Mouse (Mus musculus): ENCODE results near the gene Fam89a. TPM values are rescaled to one million over a fixed set of nuclear protein-coding genes. Genes with fewer than 3 reads are reported as not detected.

Gene Fam89a
- polyA plus RNA-seq, 1 experiment from 2014 or later, result 2.3 TPM

DNA sequence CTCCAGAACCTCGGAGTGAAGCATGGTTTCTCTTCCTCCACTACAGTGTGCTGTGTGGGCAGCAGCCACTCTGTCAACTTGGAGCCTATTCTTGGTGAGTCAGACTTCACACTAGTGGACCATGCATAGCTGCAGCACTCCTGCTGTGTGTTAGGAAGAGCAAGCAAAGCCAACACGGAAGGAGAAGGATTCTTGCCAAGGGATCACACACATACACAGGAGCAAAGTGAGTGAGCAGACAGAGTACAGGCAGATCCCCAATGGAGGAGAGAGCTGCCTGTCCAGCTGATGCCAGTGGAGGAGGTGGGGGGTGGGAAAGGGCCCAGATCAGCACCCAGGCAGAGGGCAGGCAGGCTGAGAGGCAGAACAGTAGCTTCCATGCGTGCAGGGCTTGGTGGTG is 49.4 kb downstream of the Fam89a start:
- no peak overlapping the region for H3K27ac ChIP-seq
- no peak for DNase-seq (ENCODE audit: extremely low spot score, low spot score)
- no peaks in the 10 kb centered on the region for H3K9me3 ChIP-seq
- WGBS, result 91% methylated on average over 3 of the region's 3 CpGs
- H3K27me3 ChIP-seq (ENCODE audit: poor library complexity, severe bottlenecking), result no peaks in the 10 kb centered on the region
- H3K4me3 ChIP-seq, result no peak overlapping the region
- H3K36me3 ChIP-seq (replicated peaks), result peaks cover 92% of the 10 kb centered on the region
- no peaks in the 10 kb centered on the region for H3K4me1 ChIP-seq

DNA sequence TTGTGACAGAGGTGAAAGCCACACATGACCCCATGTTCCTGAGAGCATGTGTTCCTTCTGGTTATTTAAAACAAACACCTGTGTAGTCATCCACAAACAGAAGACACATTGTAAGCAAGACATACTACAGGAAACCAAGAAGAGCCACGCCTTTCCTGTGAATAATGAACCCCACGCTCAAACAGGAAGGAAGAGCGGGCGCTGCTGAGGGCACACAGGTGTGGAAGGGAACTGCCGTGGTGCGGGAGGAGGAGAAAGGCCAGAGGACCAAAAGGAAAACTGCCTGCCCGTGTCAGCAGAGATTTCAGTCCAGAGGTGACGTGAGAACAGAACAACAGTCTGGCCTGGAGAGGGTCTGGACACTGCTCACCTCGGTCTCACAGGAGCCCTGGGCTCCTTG is 50.6 kb downstream of the Fam89a start:
- no peaks in the 10 kb centered on the region for H3K4me1 ChIP-seq
- 94% methylated on average over 9 of the region's 9 CpGs for WGBS
- peaks cover 94% of the 10 kb centered on the region for H3K36me3 ChIP-seq (replicated peaks)
- H3K4me3 ChIP-seq, result no peak overlapping the region
- no peak for DNase-seq (ENCODE audit: extremely low spot score, low spot score)
- no peak overlapping the region for H3K27ac ChIP-seq
- no peaks in the 10 kb centered on the region for H3K27me3 ChIP-seq (ENCODE audit: poor library complexity, severe bottlenecking)
- H3K9me3 ChIP-seq, result no peaks in the 10 kb centered on the region

DNA sequence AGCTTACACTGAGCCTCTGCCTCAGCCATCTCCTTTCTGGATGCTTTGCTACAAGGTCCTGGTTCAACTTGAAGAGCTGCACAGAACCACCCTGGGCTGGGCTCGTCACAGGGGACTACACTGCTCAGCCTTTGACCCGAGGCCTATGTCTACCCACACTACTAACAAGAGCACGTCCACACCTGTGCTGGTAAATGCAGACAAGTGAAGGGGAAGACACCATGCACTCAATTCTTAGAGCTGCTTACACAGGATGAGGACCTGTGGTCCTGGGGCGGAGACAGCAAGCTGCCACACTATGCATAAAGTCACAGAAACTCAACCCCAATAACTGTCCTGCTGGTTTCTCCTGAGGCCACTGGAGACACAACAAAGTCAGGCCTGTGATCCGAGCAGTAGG is 51.4 kb downstream of the Fam89a start:
- H3K36me3 ChIP-seq (replicated peaks), result peaks cover 95% of the 10 kb centered on the region
- whole genome bisulfite sequencing, result 91% methylated on average over 5 of the region's 5 CpGs
- no peak overlapping the region for H3K4me3 ChIP-seq
- no peaks in the 10 kb centered on the region for H3K4me1 ChIP-seq
- no peak for DNase-seq (ENCODE audit: extremely low spot score, low spot score)
- H3K27me3 ChIP-seq (ENCODE audit: poor library complexity, severe bottlenecking), result no peaks in the 10 kb centered on the region
- H3K9me3 ChIP-seq, result no peaks in the 10 kb centered on the region
- H3K27ac ChIP-seq, result no peak overlapping the region

DNA sequence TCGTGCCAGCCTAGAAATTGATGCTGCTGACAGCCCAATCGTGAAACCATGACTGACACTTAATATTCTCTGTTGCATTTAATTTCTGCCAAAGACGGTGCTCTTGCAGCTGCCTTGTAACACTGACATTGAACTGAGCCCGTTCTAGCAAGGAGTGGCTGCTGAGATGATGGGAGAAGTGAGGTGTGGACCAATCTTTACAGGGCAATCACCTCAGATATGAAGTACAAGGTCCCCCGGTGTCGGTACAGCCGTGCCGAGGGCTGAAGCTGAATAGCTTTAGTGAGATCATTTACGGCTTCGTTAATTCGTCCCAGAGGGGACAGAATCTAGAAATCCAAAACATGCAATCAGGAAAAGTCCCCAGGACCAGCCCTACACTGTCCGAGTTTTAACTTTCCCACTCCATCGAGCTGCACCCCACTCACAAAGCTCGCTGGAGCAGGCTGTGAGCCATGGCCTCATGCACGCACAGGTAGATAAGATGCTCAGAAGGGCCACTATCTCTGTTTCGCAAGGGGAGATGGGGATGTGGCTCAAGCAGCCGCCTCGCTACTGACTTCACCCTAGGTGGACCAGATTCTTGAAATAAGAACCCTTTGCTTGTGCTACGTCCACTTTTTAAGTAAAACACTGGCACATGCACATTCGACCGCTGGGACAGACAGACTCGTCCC is 56.1 kb downstream of the Fam89a start:
- Histone ChIP-seq H3K27ac (no peak overlapping the region), H3K36me3 (replicated peaks) (peaks cover 94% of the 10 kb centered on the region), H3K4me1 (no peaks in the 10 kb centered on the region), H3K27me3 (ENCODE audit: poor library complexity, severe bottlenecking) (no peaks in the 10 kb centered on the region), H3K4me3 (no peak overlapping the region), H3K9me3 (no peaks in the 10 kb centered on the region)
- WGBS, result 95% methylated on average over 22 of the region's 22 CpGs
- no peak for DNase-seq (ENCODE audit: extremely low spot score, low spot score)

DNA sequence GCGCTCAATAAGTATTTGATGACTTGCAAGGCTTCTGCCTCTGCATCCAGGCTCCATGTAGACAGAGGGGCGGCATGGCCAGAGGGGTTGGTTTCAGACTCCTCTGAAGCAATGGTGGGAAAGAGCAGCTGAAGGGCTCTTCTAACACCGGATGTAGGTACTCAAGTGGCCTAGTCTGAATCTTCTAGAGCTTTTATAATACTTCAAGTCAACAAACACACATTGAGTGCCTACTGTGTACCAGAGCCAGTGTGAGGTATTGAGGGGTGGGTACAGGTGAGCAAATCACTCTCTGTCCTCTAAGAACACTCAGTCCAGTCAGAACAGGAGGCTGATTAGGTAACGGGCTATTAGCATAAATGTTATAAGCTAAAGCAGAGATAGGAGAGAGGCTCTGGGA is 59.9 kb downstream of the Fam89a start:
- Histone ChIP-seq H3K9me3 (no peaks in the 10 kb centered on the region), H3K4me3 (no peak overlapping the region), H3K36me3 (replicated peaks) (peaks cover 81% of the 10 kb centered on the region), H3K4me1 (no peaks in the 10 kb centered on the region), H3K27me3 (ENCODE audit: poor library complexity, severe bottlenecking) (no peaks in the 10 kb centered on the region), H3K27ac (no peak overlapping the region)
- 93% methylated on average over 4 of the region's 4 CpGs for WGBS
- DNase-seq (ENCODE audit: extremely low spot score, low spot score), result no peak

Other genes with a start within 250 kb of the Fam89a start
- 45.5 and 45.7 TPM in 2 replicates for gene Cog2, start 231.1 kb downstream of the Fam89a start, polyA plus RNA-seq (2016; fragmentation: Nextera tagmentation; extraction: Ambion mirVana)
- gene Agt, start 182.1 kb downstream of the Fam89a start, polyA plus RNA-seq (2016; fragmentation: Nextera tagmentation; extraction: Ambion mirVana), result not detected in 2 replicates
- gene Capn9, start 175.7 kb downstream of the Fam89a start, polyA plus RNA-seq (2016; fragmentation: Nextera tagmentation; extraction: Ambion mirVana), result not detected in 2 replicates
- gene 2310022B05Rik, start 88.5 kb downstream of the Fam89a start, polyA plus RNA-seq (2016; fragmentation: Nextera tagmentation; extraction: Ambion mirVana), result 17.9 and 18.2 TPM in 2 replicates
- 50.1 and 51.8 TPM in 2 replicates for gene Ttc13, start 29.8 kb downstream of the Fam89a start, polyA plus RNA-seq (2016; fragmentation: Nextera tagmentation; extraction: Ambion mirVana)
- gene Arv1, start 29.7 kb downstream of the Fam89a start, polyA plus RNA-seq (2016; fragmentation: Nextera tagmentation; extraction: Ambion mirVana), result 32.6 and 40.3 TPM in 2 replicates
- gene Trim67, start 41.3 kb upstream of the Fam89a start, polyA plus RNA-seq (2016; fragmentation: Nextera tagmentation; extraction: Ambion mirVana), result 0.18 and 0.35 TPM in 2 replicates
- gene Gnpat, start 111.2 kb upstream of the Fam89a start, polyA plus RNA-seq (2016; fragmentation: Nextera tagmentation; extraction: Ambion mirVana), result 156 and 157 TPM in 2 replicates
- gene 2810004N23Rik, start 111.3 kb upstream of the Fam89a start, polyA plus RNA-seq (2016; fragmentation: Nextera tagmentation; extraction: Ambion mirVana), result 81.0 and 83.7 TPM in 2 replicates
- 8.3 and 8.5 TPM in 2 replicates for gene Exoc8, start 145.9 kb upstream of the Fam89a start, polyA plus RNA-seq (2016; fragmentation: Nextera tagmentation; extraction: Ambion mirVana)
- 8.8 and 10.0 TPM in 2 replicates for gene Sprtn, start 146.1 kb upstream of the Fam89a start, polyA plus RNA-seq (2016; fragmentation: Nextera tagmentation; extraction: Ambion mirVana)
- gene Egln1, start 197.5 kb upstream of the Fam89a start, polyA plus RNA-seq (2016; fragmentation: Nextera tagmentation; extraction: Ambion mirVana), result 12.8 and 13.3 TPM in 2 replicates